Mouse (Mus musculus): Measurements from ENCODE around the gene Ajm1. TPM values are rescaled to one million over a fixed set of nuclear protein-coding genes. Genes with fewer than 3 reads are reported as not detected.
"Not testable (repeated sequence)": the region's sequence is repeated elsewhere in the genome, so short reads cannot be mapped to it uniquely, and the experiment has no call there.

The Ajm1 gene
- total and polyA plus RNA-seq, 2 experiments from 2014 or later = not detected

GRCm38 (mm10) chr2:25560551-25560950 is 21.0 kb downstream of the Ajm1 start:
- ATAC-seq (ENCODE audit: insufficient read depth, low read depth) (no peak), DNase-seq (ENCODE audit: low spot score) (no peak)
- Histone ChIP-seq H3K4me2 (ENCODE audit: low read depth, low read length) (no peak overlapping the region), H3K36me3 (replicated peaks; ENCODE audit: control insufficient read depth, insufficient read depth, low read length) (peaks cover 56% of the 10 kb centered on the region), H3K4me3 (ENCODE audit: low read depth, low read length) (no peak overlapping the region), H3K27ac (ENCODE audit: low read depth) (no peak overlapping the region), H3K9me3 (replicated peaks; ENCODE audit: control insufficient read depth, low read length) (no peaks in the 10 kb centered on the region), H3K4me1 (ENCODE audit: control insufficient read depth, insufficient read depth) (peaks cover 16% of the 10 kb centered on the region; the same call in 1 of the 2 replicates), H3K27me3 (ENCODE audit: control insufficient read depth, insufficient read depth, low read length) (no peaks in the 10 kb centered on the region), H3K9ac (replicated peaks; ENCODE audit: low read depth, low read length) (no peak overlapping the region)
- WGBS = 83% methylated on average over 8 of the region's 8 CpGs
- TF ChIP-seq CTCF (IDR thresholded peaks at IDR 0.05; ENCODE audit: low read depth) = no peak

- Histone ChIP-seq H3K27me3 (ENCODE audit: control insufficient read depth, insufficient read depth, low read length) (no peaks in the 10 kb centered on the region), H3K9ac (replicated peaks; ENCODE audit: low read depth, low read length) (peak overlapping the region; percentile 89; the same call in 1 of the 2 replicates), H3K36me3 (replicated peaks; ENCODE audit: control insufficient read depth, insufficient read depth, low read length) (peaks cover 38% of the 10 kb centered on the region), H3K4me1 (ENCODE audit: control insufficient read depth, insufficient read depth) (peaks cover 16% of the 10 kb centered on the region; the same call in 1 of the 2 replicates), H3K4me2 (ENCODE audit: low read depth, low read length) (peak overlapping the region; percentile 88), H3K4me3 (ENCODE audit: low read depth, low read length) (peak overlapping the region; percentile 84; the same call in 1 of the 2 replicates), H3K27ac (ENCODE audit: low read depth) (no peak overlapping the region), H3K9me3 (replicated peaks; ENCODE audit: control insufficient read depth, low read length) (no peaks in the 10 kb centered on the region)
- TF ChIP-seq CTCF (IDR thresholded peaks at IDR 0.05; ENCODE audit: low read depth) = no peak
- no peak for TF ChIP-seq EP300 (IDR thresholded peaks at IDR 0.05; ENCODE audit: low read depth)
- DNase-seq (ENCODE audit: low spot score) (no peak), ATAC-seq (ENCODE audit: insufficient read depth, low read depth) (no peak)
- WGBS = 58% methylated on average over 6 of the region's 6 CpGs
Observed at GRCm38 (mm10) chr2:25558774-25559173, 22.8 kb downstream of the Ajm1 start.

GRCm38 (mm10) chr2:25557964-25558360 is 23.6 kb downstream of the Ajm1 start:
- ATAC-seq (ENCODE audit: insufficient read depth, low read depth) = peak; percentile 18

GRCm38 (mm10) chr2:25557221-25557963 is 24.2 kb downstream of the Ajm1 start, which contains the start of gene Edf1:
Gene Edf1, plus strand, starts transcription at chr2:25557847.
- Histone ChIP-seq H3K4me2 (ENCODE audit: low read depth, low read length) (peak within 1 kb of the TSS; percentile 88), H3K4me3 (ENCODE audit: low read depth, low read length) (peak within 1 kb of the TSS; percentile 84), H3K9ac (replicated peaks; ENCODE audit: low read depth, low read length) (peak within 1 kb of the TSS; percentile 89), H3K9me3 (replicated peaks; ENCODE audit: control insufficient read depth, low read length) (no peaks in the 10 kb centered on the region), H3K4me1 (ENCODE audit: control insufficient read depth, insufficient read depth) (peaks cover 16% of the 10 kb centered on the region; the same call in 1 of the 2 replicates), H3K36me3 (replicated peaks; ENCODE audit: control insufficient read depth, insufficient read depth, low read length) (peaks cover 24% of the 10 kb centered on the region), H3K27me3 (ENCODE audit: control insufficient read depth, insufficient read depth, low read length) (no peaks in the 10 kb centered on the region), H3K27ac (ENCODE audit: low read depth) (peak within 1 kb of the TSS; percentile 67)
- DNase-seq (ENCODE audit: low spot score) = peak; percentile 93
- peak; percentile 100 for ATAC-seq (ENCODE audit: insufficient read depth, low read depth)
- TF ChIP-seq EP300 (IDR thresholded peaks at IDR 0.05; ENCODE audit: low read depth) = no peak; the same call in 1 of the 2 replicates
- TF ChIP-seq CTCF (IDR thresholded peaks at IDR 0.05; ENCODE audit: low read depth) = no peak
- 1% methylated on average over 61 of the region's 61 CpGs for WGBS

More at GRCm38 (mm10) chr2:25557964-25558360, 23.6 kb downstream of the Ajm1 start:
- H3K36me3 ChIP-seq (replicated peaks; ENCODE audit: control insufficient read depth, insufficient read depth, low read length) = peaks cover 30% of the 10 kb centered on the region
- H3K27me3 ChIP-seq (ENCODE audit: control insufficient read depth, insufficient read depth, low read length) = no peaks in the 10 kb centered on the region
- H3K4me2 ChIP-seq (ENCODE audit: low read depth, low read length) = peak overlapping the region; percentile 88
- WGBS = under 1% methylated on average over 24 of the region's 24 CpGs
- H3K27ac ChIP-seq (ENCODE audit: low read depth) = peak overlapping the region; percentile 61
- H3K4me1 ChIP-seq (ENCODE audit: control insufficient read depth, insufficient read depth) = peaks cover 16% of the 10 kb centered on the region; the same call in 1 of the 2 replicates
- no peaks in the 10 kb centered on the region for H3K9me3 ChIP-seq (replicated peaks; ENCODE audit: control insufficient read depth, low read length)
- TF ChIP-seq CTCF (IDR thresholded peaks at IDR 0.05; ENCODE audit: low read depth) (no peak), EP300 (IDR thresholded peaks at IDR 0.05; ENCODE audit: low read depth) (no peak)
- peak overlapping the region; percentile 84 for H3K4me3 ChIP-seq (ENCODE audit: low read depth, low read length)
- peak overlapping the region; percentile 89 for H3K9ac ChIP-seq (replicated peaks; ENCODE audit: low read depth, low read length)
- DNase-seq (ENCODE audit: low spot score) = no peak

- 44% methylated on average over 1 of the region's 1 CpGs for WGBS
- DNase-seq (ENCODE audit: low spot score) (no peak), ATAC-seq (ENCODE audit: insufficient read depth, low read depth) (no peak)
- Histone ChIP-seq H3K9ac (replicated peaks; ENCODE audit: low read depth, low read length) (no peak overlapping the region), H3K9me3 (replicated peaks; ENCODE audit: control insufficient read depth, low read length) (no peaks in the 10 kb centered on the region), H3K36me3 (replicated peaks; ENCODE audit: control insufficient read depth, insufficient read depth, low read length) (peaks cover 13% of the 10 kb centered on the region), H3K4me2 (ENCODE audit: low read depth, low read length) (no peak overlapping the region), H3K4me1 (ENCODE audit: control insufficient read depth, insufficient read depth) (peaks cover 16% of the 10 kb centered on the region; the same call in 1 of the 2 replicates), H3K27me3 (ENCODE audit: control insufficient read depth, insufficient read depth, low read length) (no peaks in the 10 kb centered on the region), H3K4me3 (ENCODE audit: low read depth, low read length) (no peak overlapping the region), H3K27ac (ENCODE audit: low read depth) (no peak overlapping the region)
- no peak for TF ChIP-seq CTCF (IDR thresholded peaks at IDR 0.05; ENCODE audit: low read depth)
- no peak for TF ChIP-seq EP300 (IDR thresholded peaks at IDR 0.05; ENCODE audit: low read depth)
Observed at GRCm38 (mm10) chr2:25556296-25556695, 25.3 kb downstream of the Ajm1 start.

GRCm38 (mm10) chr2:25555479-25555878 is 26.1 kb downstream of the Ajm1 start:
- WGBS = 50% methylated on average over 2 of the region's 2 CpGs
- DNase-seq (ENCODE audit: low spot score) = not testable (repeated sequence)

GRCm38 (mm10) chr2:25553171-25553786 is 28.3 kb downstream of the Ajm1 start:
- H3K9ac ChIP-seq (replicated peaks; ENCODE audit: low read depth, low read length); H3K4me3 ChIP-seq (ENCODE audit: low read depth, low read length); H3K9me3 ChIP-seq (replicated peaks; ENCODE audit: control insufficient read depth, low read length); H3K4me2 ChIP-seq (ENCODE audit: low read depth, low read length); H3K4me1 ChIP-seq (ENCODE audit: control insufficient read depth, insufficient read depth); H3K27me3 ChIP-seq (ENCODE audit: control insufficient read depth, insufficient read depth, low read length); H3K27ac ChIP-seq (ENCODE audit: low read depth); ATAC-seq (ENCODE audit: insufficient read depth, low read depth); DNase-seq (ENCODE audit: low spot score); H3K36me3 ChIP-seq (replicated peaks; ENCODE audit: control insufficient read depth, insufficient read depth, low read length): not testable (repeated sequence)
- 76% methylated on average over 4 of the region's 4 CpGs for WGBS

More at GRCm38 (mm10) chr2:25555479-25555878, 26.1 kb downstream of the Ajm1 start:
- not testable (repeated sequence) for H3K4me2 ChIP-seq (ENCODE audit: low read depth, low read length); H3K27me3 ChIP-seq (ENCODE audit: control insufficient read depth, insufficient read depth, low read length); H3K4me3 ChIP-seq (ENCODE audit: low read depth, low read length); H3K27ac ChIP-seq (ENCODE audit: low read depth); ATAC-seq (ENCODE audit: insufficient read depth, low read depth); H3K36me3 ChIP-seq (replicated peaks; ENCODE audit: control insufficient read depth, insufficient read depth, low read length); H3K9me3 ChIP-seq (replicated peaks; ENCODE audit: control insufficient read depth, low read length); H3K9ac ChIP-seq (replicated peaks; ENCODE audit: low read depth, low read length)
- H3K4me1 ChIP-seq (ENCODE audit: control insufficient read depth, insufficient read depth) = peaks cover 16% of the 10 kb centered on the region; the same call in 1 of the 2 replicates
